Mouse (Mus musculus) heart, adult 2 months (tissue): ENCODE results near the gene Pla1a.

ENCODE experiments used
- CTCF ChIP-seq: fragments of 200-600 bp; IDR thresholded peaks from 2 replicates; pipeline ENCODE4 v1.8.1; 2022; ENCODE audit warnings: antibody characterized with exemption, mild to moderate bottlenecking, moderate library complexity
- POLR2A ChIP-seq: fragments of 200-500 bp; IDR thresholded peaks from 2 replicates; pipeline ENCODE4 v1.6.1; 2011; ENCODE audit warnings: mild to moderate bottlenecking, low read depth, low read length, control low read depth; ENCODE audit not compliant: insufficient read depth

- TF ChIP-seq CTCF: no peak
- TF ChIP-seq POLR2A: no peak
Measured at GRCm38 (mm10) chr16:38445576-38445975, 12.6 kb upstream of the Pla1a start.
